Comparison of ENCODE assay signal across 25 mouse cellular contexts in genomic region chr10:75995463-75995862, GRCm38 (mm10). TPM values are rescaled to one million over a fixed set of nuclear protein-coding genes. Genes with fewer than 3 reads are reported as not detected.
DNase-seq lines count a peak whose midpoint lies in the region; ATAC-seq lines count a peak whose summit lies in the region.
"Had no signal": no experiment of that assay in that cellular context is flagged by ENCODE, and none has a peak within 500 bp of the region (broad histone marks: within the 10 kb centered on the region; RNA-seq: fewer than 3 reads in every experiment).

No protein-coding gene starts in this region.

- H3K27me3 ChIP-seq in heart, embryonic 12.5 days (replicated peaks): no peaks in the 10 kb centered on the region
- H3K27me3 ChIP-seq in embryonic facial prominence, embryonic 10.5 days (replicated peaks; ENCODE audit: low read depth, poor library complexity, severe bottlenecking): no peaks in the 10 kb centered on the region
- H3K27me3 ChIP-seq: embryonic facial prominence, embryonic 15.5 days; heart, embryonic 15.5 days; hindbrain, embryonic 13.5 days had no signal

- no peak overlapping the region for H3K4me3 ChIP-seq in heart, embryonic 12.5 days
- H3K4me3 ChIP-seq in embryonic facial prominence, embryonic 10.5 days: no peak overlapping the region
- H3K4me3 ChIP-seq: embryonic facial prominence, embryonic 15.5 days; erythroblast, embryonic 14.5 days; forebrain, embryonic 10.5 days; gastrocnemius, adult 2 months; heart, embryonic 10.5 days; heart, embryonic 15.5 days; hindbrain, embryonic 13.5 days had no signal

- ATAC-seq in heart, embryonic 12.5 days (ENCODE audit: insufficient number of reproducible peaks, low FRiP score): no peak
- ATAC-seq: hindbrain, postnatal 0 days had no signal

- H3K27ac ChIP-seq in heart, embryonic 12.5 days (ENCODE audit: poor library complexity, severe bottlenecking): no peak overlapping the region
- no peak overlapping the region for H3K27ac ChIP-seq in embryonic facial prominence, embryonic 10.5 days (replicated peaks)
- H3K27ac ChIP-seq: embryonic facial prominence, embryonic 15.5 days; forebrain, embryonic 10.5 days; gastrocnemius, adult 2 months; heart, embryonic 10.5 days; heart, embryonic 15.5 days; hindbrain, embryonic 13.5 days; hindbrain, postnatal 0 days had no signal

- no peaks in the 10 kb centered on the region for H3K36me3 ChIP-seq in heart, embryonic 12.5 days
- H3K36me3 ChIP-seq in embryonic facial prominence, embryonic 10.5 days (replicated peaks): no peaks in the 10 kb centered on the region
- H3K36me3 ChIP-seq: embryonic facial prominence, embryonic 15.5 days; forebrain, embryonic 10.5 days; heart, embryonic 10.5 days; heart, embryonic 15.5 days; hindbrain, embryonic 13.5 days had no signal

- H3K4me2 ChIP-seq in heart, embryonic 12.5 days: no peak overlapping the region
- H3K4me2 ChIP-seq: embryonic facial prominence, embryonic 15.5 days; heart, embryonic 15.5 days; hindbrain, embryonic 13.5 days had no signal

- no peaks in the 10 kb centered on the region for H3K4me1 ChIP-seq in heart, embryonic 12.5 days (replicated peaks)
- peaks cover 5% of the 10 kb centered on the region; the same call in 1 of the 2 replicates for H3K4me1 ChIP-seq in embryonic facial prominence, embryonic 10.5 days
- H3K4me1 ChIP-seq: embryonic facial prominence, embryonic 15.5 days; forebrain, embryonic 10.5 days; heart, embryonic 15.5 days; hindbrain, embryonic 13.5 days had no signal

- DNase-seq in heart, adult 11 months: peak; percentile 83
- peak; percentile 47 for DNase-seq in cerebellum, adult 11 months
- DNase-seq in cerebellum, adult 8-10 months: peak; percentile 45
- peak; percentile 59 to 67 for DNase-seq in cerebellum, postnatal 25 days
- DNase-seq in embryonic facial prominence, embryonic 10.5 days (ENCODE audit: low spot score): no peak
- no peak for DNase-seq in lung, postnatal 10 days
- DNase-seq in neural tube, embryonic 10.5 days (ENCODE audit: extremely low spot score, low spot score): no peak
- DNase-seq: adrenal gland, postnatal 14 days; gastrocnemius, adult 2 months; gastrocnemius, postnatal 36 days; heart, adult 18-20 months; heart, postnatal 14 days; kidney, adult 11 months had no signal

- no peaks in the 10 kb centered on the region for H3K9me3 ChIP-seq in heart, embryonic 12.5 days (replicated peaks)
- H3K9me3 ChIP-seq in embryonic facial prominence, embryonic 10.5 days: no peaks in the 10 kb centered on the region
- H3K9me3 ChIP-seq: embryonic facial prominence, embryonic 15.5 days; forebrain, embryonic 10.5 days; heart, embryonic 10.5 days; heart, embryonic 15.5 days; hindbrain, embryonic 13.5 days had no signal

- WGBS in heart, embryonic 12.5 days: 71% methylated on average over 11 of the region's 11 CpGs
- 90% methylated on average over 11 of the region's 11 CpGs for WGBS in embryonic facial prominence, embryonic 10.5 days

- no peak overlapping the region for H3K9ac ChIP-seq in heart, embryonic 12.5 days
- H3K9ac ChIP-seq: embryonic facial prominence, embryonic 15.5 days; heart, embryonic 15.5 days; hindbrain, embryonic 13.5 days had no signal

RNA-seq across cellular contexts. Expression of gene Zfp280b, which starts 37.0 kb away (rescaled TPM):
- 19.2 and 19.7 TPM in 2 replicates for polyA plus RNA-seq in heart, embryonic 12.5 days (2016; fragmentation: Nextera tagmentation; extraction: Ambion mirVana)
- polyA plus RNA-seq in embryonic facial prominence, embryonic 10.5 days (2016; fragmentation: Nextera tagmentation; extraction: Ambion mirVana): 38.4 and 41.2 TPM in 2 replicates

RNA-seq across cellular contexts. Expression of gene Gm5134, which starts 41.1 kb away (rescaled TPM):
- 0.06 TPM in 1 of 2 replicates, not detected in the other for polyA plus RNA-seq in heart, embryonic 12.5 days (2016; fragmentation: Nextera tagmentation; extraction: Ambion mirVana)
- 0.10 TPM in 1 of 2 replicates, not detected in the other for polyA plus RNA-seq in embryonic facial prominence, embryonic 10.5 days (2016; fragmentation: Nextera tagmentation; extraction: Ambion mirVana)
- polyA plus RNA-seq: C2C12; embryonic facial prominence, embryonic 11.5 days; embryonic facial prominence, embryonic 15.5 days; erythroblast, embryonic 14.5 days; forebrain, embryonic 14.5 days; heart, embryonic 10.5 days; hindbrain, embryonic 13.5 days; hindbrain, postnatal 0 days; intestine, embryonic 14.5 days had no signal

RNA-seq across cellular contexts. Expression of gene Vpreb3, which starts 52.6 kb away (rescaled TPM):
- polyA plus RNA-seq in heart, embryonic 12.5 days (2016; fragmentation: Nextera tagmentation; extraction: Ambion mirVana): 0.24 TPM in 1 of 2 replicates, not detected in the other
- polyA plus RNA-seq in embryonic facial prominence, embryonic 10.5 days (2016; fragmentation: Nextera tagmentation; extraction: Ambion mirVana): 0.42 and 1.1 TPM in 2 replicates
- polyA plus RNA-seq: embryonic facial prominence, embryonic 11.5 days; erythroblast, embryonic 14.5 days; forebrain, embryonic 14.5 days; intestine, embryonic 14.5 days had no signal

RNA-seq across cellular contexts. Expression of gene Gm867, which starts 55.0 kb away (rescaled TPM):
- polyA plus RNA-seq in heart, embryonic 12.5 days (2016; fragmentation: Nextera tagmentation; extraction: Ambion mirVana): 0.80 and 1.1 TPM in 2 replicates
- polyA plus RNA-seq in embryonic facial prominence, embryonic 10.5 days (2016; fragmentation: Nextera tagmentation; extraction: Ambion mirVana): 0.29 and 0.56 TPM in 2 replicates
- polyA plus RNA-seq: forebrain, embryonic 14.5 days; intestine, embryonic 14.5 days had no signal

RNA-seq across cellular contexts. Expression of gene Mmp11, which starts 59.2 kb away (rescaled TPM):
- 25.4 and 27.1 TPM in 2 replicates for polyA plus RNA-seq in heart, embryonic 12.5 days (2016; fragmentation: Nextera tagmentation; extraction: Ambion mirVana)
- polyA plus RNA-seq in embryonic facial prominence, embryonic 10.5 days (2016; fragmentation: Nextera tagmentation; extraction: Ambion mirVana): 36.7 and 46.4 TPM in 2 replicates
- polyA plus RNA-seq: erythroblast, embryonic 14.5 days had no signal

Comparison
In these comparisons a context has a peak if more than half of its experiments do, and no peak if none do; other contexts are left out.
1. DNase-seq: peak in heart, adult 11 months (single experiment), cerebellum, adult 11 months (single experiment), cerebellum, adult 8-10 months (single experiment) and cerebellum, postnatal 25 days (2 of 2); none in embryonic facial prominence, embryonic 10.5 days (single experiment), lung, postnatal 10 days (single experiment) and neural tube, embryonic 10.5 days (single experiment).